Mouse (Mus musculus) embryonic facial prominence, embryonic 13.5 days (tissue): Measurements from ENCODE around the gene Carf. TPM values are rescaled to one million over a fixed set of nuclear protein-coding genes. Genes with fewer than 3 reads are reported as not detected.
"Not testable (repeated sequence)": the region's sequence is repeated elsewhere in the genome, so short reads cannot be mapped to it uniquely, and the experiment has no call there.

Experiments
- ATAC-seq: fragments of 200-750 bp; cut with Nextera tagmentation; 2 replicates; pipeline ENCODE4 v1.8.0; 2017; ENCODE audit warnings: low read depth; ENCODE audit not compliant: insufficient number of reproducible peaks, insufficient read depth, low FRiP score, low TSS enrichment
- H3K27ac ChIP-seq: fragments of 300-500 bp; sonication (generic); 2 replicates; pipeline ENCODE4 v1.5.1; 2015; ENCODE audit warnings: moderate library complexity, mild to moderate bottlenecking, inconsistent platforms
- H3K27me3 ChIP-seq: fragments of 300-500 bp; sonication (generic); 2 replicates; pipeline ENCODE4 v1.6.1; 2015; ENCODE audit warnings: mild to moderate bottlenecking, inconsistent platforms
- H3K36me3 ChIP-seq: fragments of 300-500 bp; sonication (generic); 2 replicates; pipeline ENCODE4 v1.6.1; 2015; ENCODE audit warnings: mild to moderate bottlenecking, inconsistent platforms
- H3K4me1 ChIP-seq: fragments of 300-500 bp; sonication (generic); 2 replicates; pipeline ENCODE4 v1.6.1; 2015; ENCODE audit warnings: inconsistent platforms
- H3K4me2 ChIP-seq: fragments of 300-500 bp; sonication (generic); 2 replicates; pipeline ENCODE4 v1.6.1; 2015; ENCODE audit warnings: moderate library complexity, mild to moderate bottlenecking, inconsistent platforms
- H3K4me3 ChIP-seq: fragments of 300-500 bp; sonication (generic); 2 replicates; pipeline ENCODE4 v1.5.1; 2015; ENCODE audit warnings: mild to moderate bottlenecking, inconsistent platforms
- H3K9ac ChIP-seq: fragments of 300-500 bp; sonication (generic); 2 replicates; pipeline ENCODE4 v1.6.1; 2015; ENCODE audit warnings: mild to moderate bottlenecking, inconsistent platforms
- H3K9me3 ChIP-seq: fragments of 300-500 bp; sonication (generic); 2 replicates; pipeline ENCODE4 v1.6.1; 2016; ENCODE audit warnings: inconsistent platforms
- WGBS: fragments of 180-500 bp; shearing (Covaris S2); methylation state at CpG from one replicate; pipeline ENCODE4 v1.1.7; 2015; ENCODE audit warnings: mixed read lengths; 5-methylcytosine and 5-hydroxymethylcytosine counted together
- polyA plus RNA-seq: library from polyadenylated mRNA; unstranded; fragments of >200 nt; fragmentation: Nextera tagmentation; extraction: Ambion mirVana; gene quantifications from 2 replicates; pipeline ENCODE4 v1.2.1, GENCODE M21; 2015

Gene Carf
- polyA plus RNA-seq, 1 experiment from 2014 or later: 8.9 TPM

- 80% methylated on average over 7 of the region's 7 CpGs for WGBS
- no peak overlapping the region for H3K27ac ChIP-seq
- peaks cover 23% of the 10 kb centered on the region for H3K36me3 ChIP-seq
- H3K4me2 ChIP-seq: no peak overlapping the region
- no peaks in the 10 kb centered on the region for H3K4me1 ChIP-seq
- ATAC-seq: no peak
- no peak overlapping the region for H3K4me3 ChIP-seq
- H3K9ac ChIP-seq: no peak overlapping the region
- no peaks in the 10 kb centered on the region for H3K27me3 ChIP-seq
- H3K9me3 ChIP-seq: 0 out of 2 replicates have a peak, but pooled peaks cover 3% of the 10 kb centered on the region
Measured at GRCm38 (mm10) chr1:60117721-60118455, 19.8 kb downstream of the Carf start.

GRCm38 (mm10) chr1:60137346-60137745 lies 39.3 kb downstream of the Carf start:
- no peaks in the 10 kb centered on the region for H3K27me3 ChIP-seq
- 58% methylated on average over 9 of the region's 9 CpGs for WGBS

GRCm38 (mm10) chr1:60152700-60153099 lies 54.7 kb downstream of the Carf start:
- no peak overlapping the region for H3K4me2 ChIP-seq
- no peak for ATAC-seq
- no peak overlapping the region for H3K27ac ChIP-seq
- no peaks in the 10 kb centered on the region for H3K9me3 ChIP-seq
- no peaks in the 10 kb centered on the region for H3K4me1 ChIP-seq
- peaks cover 11% of the 10 kb centered on the region; the same call in 1 of the 2 replicates for H3K36me3 ChIP-seq
- H3K4me3 ChIP-seq: no peak overlapping the region
- 67% methylated on average over 5 of the region's 5 CpGs for WGBS
- H3K9ac ChIP-seq: no peak overlapping the region
- H3K27me3 ChIP-seq: no peaks in the 10 kb centered on the region

More at GRCm38 (mm10) chr1:60137346-60137745, 39.3 kb downstream of the Carf start:
- no peak overlapping the region for H3K27ac ChIP-seq
- ATAC-seq: no peak
- no peak overlapping the region for H3K4me3 ChIP-seq
- H3K9ac ChIP-seq: no peak overlapping the region
- H3K9me3 ChIP-seq: no peaks in the 10 kb centered on the region
- no peaks in the 10 kb centered on the region for H3K4me1 ChIP-seq
- H3K4me2 ChIP-seq: no peak overlapping the region
- H3K36me3 ChIP-seq: peaks cover 19% of the 10 kb centered on the region

GRCm38 (mm10) chr1:60156651-60157050 lies 58.6 kb downstream of the Carf start:
- 71% methylated on average over 7 of the region's 7 CpGs for WGBS
- peaks cover 10% of the 10 kb centered on the region; the same call in 1 of the 2 replicates for H3K4me1 ChIP-seq
- no peak overlapping the region for H3K4me3 ChIP-seq
- no peak overlapping the region for H3K27ac ChIP-seq
- no peak for ATAC-seq
- H3K36me3 ChIP-seq: no peaks in the 10 kb centered on the region
- no peaks in the 10 kb centered on the region for H3K9me3 ChIP-seq
- no peak overlapping the region for H3K4me2 ChIP-seq
- no peaks in the 10 kb centered on the region for H3K27me3 ChIP-seq
- no peak overlapping the region for H3K9ac ChIP-seq

GRCm38 (mm10) chr1:60158411-60158810 lies 60.4 kb downstream of the Carf start:
- Histone ChIP-seq H3K27ac (peak overlapping the region; percentile 45; the same call in 1 of the 2 replicates), H3K9ac (no peak overlapping the region), H3K4me3 (no peak overlapping the region), H3K4me1 (peaks cover 10% of the 10 kb centered on the region; the same call in 1 of the 2 replicates), H3K27me3 (no peaks in the 10 kb centered on the region), H3K4me2 (peak overlapping the region; percentile 14; the same call in 1 of the 2 replicates), H3K9me3 (no peaks in the 10 kb centered on the region), H3K36me3 (no peaks in the 10 kb centered on the region)
- WGBS: 20% methylated on average over 3 of the region's 3 CpGs
- ATAC-seq: no peak

- WGBS: 86% methylated on average over 3 of the region's 3 CpGs
Measured at GRCm38 (mm10) chr1:60163676-60164075, 65.6 kb downstream of the Carf start.

GRCm38 (mm10) chr1:60169626-60170025 lies 71.6 kb downstream of the Carf start:
- H3K4me3 ChIP-seq: no peak overlapping the region
- H3K4me2 ChIP-seq: no peak overlapping the region
- no peak overlapping the region for H3K9ac ChIP-seq
- 71% methylated on average over 2 of the region's 2 CpGs for WGBS
- no peaks in the 10 kb centered on the region for H3K9me3 ChIP-seq
- H3K36me3 ChIP-seq: no peaks in the 10 kb centered on the region
- no peaks in the 10 kb centered on the region for H3K4me1 ChIP-seq
- no peaks in the 10 kb centered on the region for H3K27me3 ChIP-seq
- ATAC-seq: no peak
- no peak overlapping the region for H3K27ac ChIP-seq

More at GRCm38 (mm10) chr1:60163676-60164075, 65.6 kb downstream of the Carf start:
- no peaks in the 10 kb centered on the region for H3K27me3 ChIP-seq
- no peak overlapping the region for H3K4me2 ChIP-seq
- no peak for ATAC-seq
- H3K9ac ChIP-seq: no peak overlapping the region
- no peak overlapping the region for H3K27ac ChIP-seq
- H3K4me3 ChIP-seq: no peak overlapping the region
- H3K9me3 ChIP-seq: no peaks in the 10 kb centered on the region
- peaks cover 4% of the 10 kb centered on the region; the same call in 1 of the 2 replicates for H3K4me1 ChIP-seq
- no peaks in the 10 kb centered on the region for H3K36me3 ChIP-seq

GRCm38 (mm10) chr1:60170251-60170650 lies 72.2 kb downstream of the Carf start:
- Histone ChIP-seq H3K27me3 (no peaks in the 10 kb centered on the region), H3K9me3 (no peaks in the 10 kb centered on the region), H3K27ac (no peak overlapping the region), H3K4me2 (no peak overlapping the region), H3K4me1 (no peaks in the 10 kb centered on the region), H3K9ac (no peak overlapping the region), H3K4me3 (no peak overlapping the region), H3K36me3 (no peaks in the 10 kb centered on the region)
- ATAC-seq: no peak
- WGBS: 78% methylated on average over 2 of the region's 2 CpGs

GRCm38 (mm10) chr1:60173119-60173518 lies 75.1 kb downstream of the Carf start:
- WGBS: 85% methylated on average over 3 of the region's 3 CpGs
- ATAC-seq: no peak

GRCm38 (mm10) chr1:60177814-60178213 lies 79.8 kb downstream of the Carf start:
- not testable (repeated sequence) for H3K27ac ChIP-seq, H3K27me3 ChIP-seq, H3K36me3 ChIP-seq, H3K4me3 ChIP-seq, H3K4me2 ChIP-seq, H3K9ac ChIP-seq, H3K4me1 ChIP-seq, H3K9me3 ChIP-seq, ATAC-seq
- WGBS: 86% methylated on average over 1 of the region's 1 CpGs

More at GRCm38 (mm10) chr1:60173119-60173518, 75.1 kb downstream of the Carf start:
- Histone ChIP-seq H3K9ac (no peak overlapping the region), H3K4me3 (no peak overlapping the region), H3K4me2 (no peak overlapping the region), H3K27ac (no peak overlapping the region), H3K4me1 (no peaks in the 10 kb centered on the region), H3K9me3 (no peaks in the 10 kb centered on the region), H3K27me3 (no peaks in the 10 kb centered on the region), H3K36me3 (no peaks in the 10 kb centered on the region)

GRCm38 (mm10) chr1:60179376-60179775 lies 81.3 kb downstream of the Carf start:
- Histone ChIP-seq H3K4me2 (peak overlapping the region; percentile 60), H3K9ac (peak overlapping the region; percentile 93), H3K9me3 (no peaks in the 10 kb centered on the region), H3K4me1 (peaks cover 6% of the 10 kb centered on the region; the same call in 1 of the 2 replicates), H3K27ac (peak overlapping the region; percentile 96), H3K36me3 (no peaks in the 10 kb centered on the region), H3K4me3 (peak overlapping the region; percentile 85), H3K27me3 (no peaks in the 10 kb centered on the region)
- ATAC-seq: no peak
- WGBS: 24% methylated on average over 4 of the region's 4 CpGs
